Mouse (Mus musculus) embryonic facial prominence, embryonic 14.5 days (tissue): ENCODE measurements at regions not wholly inside any gene's neighbourhood (a gene's known extent, or its start where the extent isn't known, plus 50 kb on each side); places are given as distances from the start of the nearest gene placed in this dataset.
A peak's percentile ranks its signal among the peaks of the same experiment; 100 is the strongest.

Experiments
- ATAC-seq: fragments of 200-750 bp; cut with Nextera tagmentation; 2 replicates; pipeline ENCODE4 v1.8.0; 2017; ENCODE audit warnings: low read depth, moderate number of reproducible peaks, moderate TSS enrichment
- DNase-seq: peaks from one replicate; pipeline ENCODE4 v3.0.0-alpha.2; 2015; ENCODE audit warnings: low spot score
- H3K27ac ChIP-seq: fragments of 300-500 bp; sonication (generic); replicated peaks from 2 replicates; pipeline ENCODE4 v1.5.1; 2014; ENCODE audit warnings: low read depth, mild to moderate bottlenecking, low read length, moderate library complexity
- H3K27me3 ChIP-seq: fragments of 300-500 bp; sonication (generic); replicated peaks from 2 replicates; pipeline ENCODE4 v1.6.1; 2014; ENCODE audit warnings: low read length; ENCODE audit not compliant: control insufficient read depth, insufficient read depth
- H3K36me3 ChIP-seq: fragments of 300-500 bp; sonication (generic); 2 replicates; pipeline ENCODE4 v1.6.1; 2014; ENCODE audit warnings: low read length, mixed read lengths; ENCODE audit not compliant: control insufficient read depth, insufficient read depth
- H3K4me1 ChIP-seq: fragments of 300-500 bp; sonication (generic); 2 replicates; pipeline ENCODE4 v1.6.1; 2014; ENCODE audit warnings: antibody characterized with exemption, low read length; ENCODE audit not compliant: control insufficient read depth, insufficient read depth
- H3K4me2 ChIP-seq: fragments of 300-500 bp; sonication (generic); 2 replicates; pipeline ENCODE4 v1.6.1; 2014; ENCODE audit warnings: low read depth, mild to moderate bottlenecking, low read length, moderate library complexity, mixed read lengths
- H3K4me3 ChIP-seq: fragments of 300-500 bp; sonication (generic); 2 replicates; pipeline ENCODE4 v1.5.1; 2014; ENCODE audit warnings: low read depth, mild to moderate bottlenecking, low read length
- H3K9ac ChIP-seq: fragments of 300-500 bp; sonication (generic); 2 replicates; pipeline ENCODE4 v1.6.1; 2014; ENCODE audit warnings: low read depth, mild to moderate bottlenecking, low read length, moderate library complexity, mixed read lengths
- H3K9me3 ChIP-seq: fragments of 300-500 bp; sonication (generic); 2 replicates; pipeline ENCODE4 v1.6.1; 2016; ENCODE audit warnings: low read length; ENCODE audit not compliant: control insufficient read depth
- WGBS: fragments of 180-500 bp; shearing (Covaris S2); extraction: QIAGEN DNeasy Blood & Tissue Kit; methylation state at CpG from one replicate; pipeline ENCODE4 v1.1.7; 2014; 5-methylcytosine and 5-hydroxymethylcytosine counted together

DNA sequence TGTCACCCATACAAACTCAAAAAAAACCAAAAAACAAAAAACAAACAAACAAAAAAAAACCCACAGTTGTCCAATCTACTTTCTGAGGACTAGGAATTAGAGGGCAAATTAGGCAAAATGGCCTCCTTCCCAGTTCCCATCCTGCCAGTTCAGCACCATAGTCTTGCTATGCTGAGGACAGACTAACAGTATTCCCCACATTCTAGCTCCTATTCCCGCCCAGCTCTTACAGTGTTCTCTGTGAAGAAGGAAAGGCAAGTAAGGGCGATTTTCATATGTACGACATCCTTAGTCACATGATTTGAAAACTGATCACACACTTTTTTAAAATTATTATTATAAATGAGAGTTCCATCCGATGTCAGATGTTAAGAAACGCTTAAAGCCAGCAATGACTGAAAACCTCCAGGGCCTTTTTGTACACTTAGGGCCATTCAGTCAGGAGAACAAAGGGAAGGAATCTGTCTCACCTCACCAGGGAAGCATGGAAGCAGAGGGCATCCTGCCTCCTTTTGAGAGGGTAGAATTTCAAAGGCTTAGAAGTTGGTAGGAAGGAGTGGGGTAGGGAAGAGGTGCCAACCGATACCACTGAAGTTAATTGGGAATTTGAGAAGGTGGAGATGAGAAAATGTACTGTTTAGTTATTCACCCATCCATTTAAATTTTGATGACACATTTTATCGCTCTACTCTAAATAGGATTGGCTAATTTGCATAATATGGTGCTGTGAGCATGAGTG, 70.1 kb upstream of the Lrig3 start:
- WGBS: 47% methylated on average over 7 of the region's 7 CpGs
- DNase-seq: no peak
- H3K9ac ChIP-seq: no peak overlapping the region
- no peak overlapping the region for H3K27ac ChIP-seq
- no peak for ATAC-seq
- no peak overlapping the region for H3K4me3 ChIP-seq
- H3K4me1 ChIP-seq: no peaks in the 10 kb centered on the region
- no peaks in the 10 kb centered on the region for H3K27me3 ChIP-seq
- H3K36me3 ChIP-seq: no peaks in the 10 kb centered on the region
- H3K9me3 ChIP-seq: 0 out of 2 replicates have a peak, but pooled peaks cover 4% of the 10 kb centered on the region
- no peak overlapping the region for H3K4me2 ChIP-seq

DNA sequence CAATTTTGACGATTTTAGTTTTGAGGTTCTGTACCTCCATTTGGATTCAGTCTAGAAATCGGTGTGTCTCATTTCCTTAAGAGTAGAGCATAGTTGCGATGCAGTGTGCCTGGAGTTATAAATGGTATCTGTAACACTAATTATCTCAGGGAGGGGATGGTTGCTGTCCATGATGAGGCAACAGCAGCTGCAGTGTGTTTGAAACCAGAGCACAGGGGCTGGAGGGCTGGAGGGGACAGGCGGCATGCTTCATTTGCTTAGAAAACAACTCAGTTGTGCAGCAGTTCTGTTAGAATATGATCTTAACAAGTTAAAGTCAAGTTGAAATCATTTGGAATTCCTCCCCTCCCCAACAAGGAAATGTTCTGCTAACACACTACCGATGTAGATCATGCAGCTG, 69.3 kb upstream of the Lrig3 start:
- no peaks in the 10 kb centered on the region for H3K27me3 ChIP-seq
- H3K9ac ChIP-seq: no peak overlapping the region
- H3K27ac ChIP-seq: no peak overlapping the region
- WGBS: 47% methylated on average over 5 of the region's 5 CpGs
- ATAC-seq: peak; percentile 62; the same call in 1 of the 2 replicates
- H3K4me2 ChIP-seq: no peak overlapping the region
- H3K9me3 ChIP-seq: 0 out of 2 replicates have a peak, but pooled peaks cover 4% of the 10 kb centered on the region
- no peaks in the 10 kb centered on the region for H3K36me3 ChIP-seq
- DNase-seq: peak; percentile 62
- no peak overlapping the region for H3K4me3 ChIP-seq
- no peaks in the 10 kb centered on the region for H3K4me1 ChIP-seq

DNA sequence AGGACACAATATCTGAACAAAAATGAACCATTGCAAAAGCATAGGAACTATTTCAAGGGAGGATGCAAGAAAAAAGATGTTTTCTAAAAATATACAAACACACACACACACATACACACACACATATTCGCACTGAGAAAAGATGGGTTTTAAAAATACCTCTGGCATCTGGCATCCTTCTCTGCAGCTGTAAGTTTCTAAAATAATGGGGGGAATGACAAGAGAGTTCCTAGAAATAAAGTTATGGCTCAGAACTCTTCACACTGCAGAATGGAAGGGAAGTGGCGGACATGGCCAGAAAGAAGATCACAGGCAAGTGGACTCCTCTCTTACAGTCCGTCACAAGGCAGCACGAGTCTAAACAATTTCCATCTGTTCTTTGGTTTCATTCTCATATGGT, 66.5 kb upstream of the Lrig3 start:
- Histone ChIP-seq H3K27ac (no peak overlapping the region), H3K36me3 (no peaks in the 10 kb centered on the region), H3K9ac (no peak overlapping the region), H3K9me3 (0 out of 2 replicates have a peak, but pooled peaks cover 4% of the 10 kb centered on the region), H3K4me1 (no peaks in the 10 kb centered on the region), H3K4me2 (no peak overlapping the region), H3K4me3 (no peak overlapping the region), H3K27me3 (no peaks in the 10 kb centered on the region)
- no peak for DNase-seq
- no peak for ATAC-seq
- WGBS: 49% methylated on average over 4 of the region's 4 CpGs

DNA sequence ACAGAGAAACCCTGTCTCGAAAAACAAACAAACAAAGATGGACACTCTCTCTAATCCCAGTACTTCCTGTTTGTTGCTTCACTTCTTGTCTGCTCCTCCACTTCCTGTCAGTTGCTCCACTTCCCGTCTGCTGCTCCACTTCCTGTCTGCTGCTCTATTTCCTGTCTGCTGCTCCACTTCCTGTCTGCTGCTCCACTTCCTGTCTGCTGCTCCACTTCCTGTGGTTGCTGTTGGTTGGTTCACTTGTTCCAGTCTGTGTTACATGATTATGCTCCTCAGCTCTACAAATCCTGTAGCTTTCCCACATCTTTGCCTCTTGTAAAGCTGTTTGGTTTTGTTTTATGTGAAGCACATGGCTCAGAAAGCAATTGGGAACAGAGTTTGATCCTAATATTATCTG, 65.4 kb upstream of the Lrig3 start:
- H3K9ac ChIP-seq: no peak overlapping the region
- no peaks in the 10 kb centered on the region for H3K4me1 ChIP-seq
- WGBS: 86% methylated on average over 2 of the region's 2 CpGs
- no peak overlapping the region for H3K27ac ChIP-seq
- H3K36me3 ChIP-seq: no peaks in the 10 kb centered on the region
- no peak for ATAC-seq
- no peak overlapping the region for H3K4me2 ChIP-seq
- no peaks in the 10 kb centered on the region for H3K27me3 ChIP-seq
- no peak overlapping the region for H3K4me3 ChIP-seq
- H3K9me3 ChIP-seq: 0 out of 2 replicates have a peak, but pooled peaks cover 4% of the 10 kb centered on the region
- DNase-seq: no peak

DNA sequence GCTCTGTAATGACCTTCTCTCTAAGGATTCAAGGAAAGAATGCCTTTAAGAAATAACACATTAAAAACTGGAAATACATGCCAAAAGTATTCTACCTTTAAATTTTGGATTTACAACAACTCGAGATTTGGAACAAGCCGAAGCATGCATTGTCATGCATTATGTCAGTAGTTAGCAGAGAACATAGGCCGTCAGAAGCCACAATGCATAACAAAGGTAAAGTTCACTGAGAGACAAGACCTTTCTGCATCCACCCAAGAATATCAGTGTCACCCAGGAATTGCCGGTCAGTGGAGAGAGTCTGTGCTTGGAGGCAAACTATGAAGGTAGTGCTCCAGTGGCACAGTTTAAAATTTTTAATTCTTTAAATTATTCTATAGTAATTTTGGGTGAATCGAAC, 63.3 kb upstream of the Lrig3 start:
- Histone ChIP-seq H3K27me3 (no peaks in the 10 kb centered on the region), H3K9me3 (0 out of 2 replicates have a peak, but pooled peaks cover 4% of the 10 kb centered on the region), H3K4me1 (no peaks in the 10 kb centered on the region), H3K4me2 (no peak overlapping the region), H3K36me3 (no peaks in the 10 kb centered on the region), H3K4me3 (no peak overlapping the region), H3K9ac (no peak overlapping the region), H3K27ac (no peak overlapping the region)
- DNase-seq (no peak), ATAC-seq (no peak)
- 72% methylated on average over 5 of the region's 5 CpGs for WGBS

DNA sequence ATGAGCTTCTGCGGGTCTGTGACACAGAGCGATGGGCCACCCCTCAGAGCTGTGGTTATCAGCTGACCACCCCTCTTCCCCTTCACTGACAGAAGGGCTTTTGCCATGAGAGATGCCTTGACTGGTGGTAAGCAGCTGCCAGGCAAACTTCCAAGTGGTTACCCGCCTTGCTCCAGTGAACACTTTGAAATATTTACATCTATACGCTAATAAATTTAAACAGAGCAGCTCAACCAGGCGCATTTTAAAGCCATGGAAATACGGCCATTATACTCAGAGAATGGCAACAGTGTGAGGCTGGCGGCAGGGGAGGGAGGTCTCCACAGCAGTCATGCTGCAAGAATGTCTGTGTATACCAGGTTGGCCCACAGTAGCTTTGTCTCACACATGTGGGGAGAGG, 53.8 kb upstream of the Lrig3 start:
- Histone ChIP-seq H3K27me3 (no peaks in the 10 kb centered on the region), H3K27ac (no peak overlapping the region), H3K9me3 (no peaks in the 10 kb centered on the region), H3K4me1 (no peaks in the 10 kb centered on the region; the same call in 1 of the 2 replicates), H3K9ac (no peak overlapping the region), H3K36me3 (no peaks in the 10 kb centered on the region), H3K4me3 (no peak overlapping the region), H3K4me2 (no peak overlapping the region)
- ATAC-seq (peak; percentile 70; the same call in 1 of the 2 replicates), DNase-seq (peak; percentile 65)
- 55% methylated on average over 7 of the region's 7 CpGs for WGBS
